Mouse (Mus musculus): ENCODE results near the gene H2-DMb1. TPM values are rescaled to one million over a fixed set of nuclear protein-coding genes. Genes with fewer than 3 reads are reported as not detected.

Gene H2-DMb1
- total RNA-seq, 2 experiments from 2014 or later = 105 to 132 TPM

- ATAC-seq (ENCODE audit: poor library complexity, severe bottlenecking) = no peak
Observed at GRCm38 (mm10) chr17:34207866-34208265, 55.0 kb downstream of the H2-DMb1 start.

DNA sequence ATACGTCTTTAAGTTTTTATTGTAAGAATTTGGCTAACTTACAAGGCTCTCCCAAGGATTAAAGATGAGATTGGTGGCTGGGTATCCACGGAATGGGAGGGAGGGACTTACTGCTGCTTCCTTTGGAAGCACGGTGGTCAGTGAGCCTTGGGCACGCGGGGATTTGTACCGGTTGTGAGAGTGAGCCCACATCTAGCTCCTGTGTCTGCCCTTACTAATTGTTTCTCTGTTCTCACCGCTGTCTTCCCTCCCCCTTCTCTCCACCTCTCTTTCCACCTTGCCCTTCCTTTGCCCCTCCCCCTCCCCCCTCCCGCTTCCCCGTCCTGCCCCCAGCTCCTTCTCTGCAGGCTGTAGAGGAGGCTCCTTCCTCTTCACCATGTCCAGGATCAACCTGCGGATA is 55.5 kb downstream of the H2-DMb1 start:
- no peak for ATAC-seq (ENCODE audit: poor library complexity, severe bottlenecking)

GRCm38 (mm10) chr17:34209680-34210079 is 56.8 kb downstream of the H2-DMb1 start:
- no peak for ATAC-seq (ENCODE audit: poor library complexity, severe bottlenecking)

Other genes with a start within 250 kb of the H2-DMb1 start
Only the 30 nearest of the 32 such genes appear.
- gene Daxx, start 243.7 kb upstream of the H2-DMb1 start, total RNA-seq (2015) = 42.1 and 49.7 TPM in 2 replicates
- 39.3 and 63.3 TPM in 2 replicates for gene Daxx, start 243.7 kb upstream of the H2-DMb1 start, total RNA-seq (2017)
- gene Tapbp, start 237.2 kb upstream of the H2-DMb1 start, total RNA-seq (2015) = 99.7 and 105 TPM in 2 replicates
- gene Tapbp, start 237.2 kb upstream of the H2-DMb1 start, total RNA-seq (2017) = 88.9 and 93.3 TPM in 2 replicates
- 13.7 and 14.0 TPM in 2 replicates for gene Zbtb22, start 237.2 kb upstream of the H2-DMb1 start, total RNA-seq (2015)
- gene Zbtb22, start 237.2 kb upstream of the H2-DMb1 start, total RNA-seq (2017) = 22.0 and 25.8 TPM in 2 replicates
- gene Rgl2, start 223.5 kb upstream of the H2-DMb1 start, total RNA-seq (2015) = 33.6 and 38.2 TPM in 2 replicates
- gene Rgl2, start 223.5 kb upstream of the H2-DMb1 start, total RNA-seq (2017) = 51.8 and 58.3 TPM in 2 replicates
- 84.1 and 88.3 TPM in 2 replicates for gene Pfdn6, start 212.7 kb upstream of the H2-DMb1 start, total RNA-seq (2015)
- gene Pfdn6, start 212.7 kb upstream of the H2-DMb1 start, total RNA-seq (2017) = 148 and 161 TPM in 2 replicates
- gene Wdr46, start 212.4 kb upstream of the H2-DMb1 start, total RNA-seq (2015) = 12.2 and 12.4 TPM in 2 replicates
- gene Wdr46, start 212.4 kb upstream of the H2-DMb1 start, total RNA-seq (2017) = 21.6 and 23.7 TPM in 2 replicates
- 3.5 and 4.0 TPM in 2 replicates for gene B3galt4, start 201.6 kb upstream of the H2-DMb1 start, total RNA-seq (2015)
- gene B3galt4, start 201.6 kb upstream of the H2-DMb1 start, total RNA-seq (2017) = 4.9 and 5.7 TPM in 2 replicates
- 15.7 and 17.7 TPM in 2 replicates for gene Vps52, start 197.3 kb upstream of the H2-DMb1 start, total RNA-seq (2015)
- gene Vps52, start 197.3 kb upstream of the H2-DMb1 start, total RNA-seq (2017) = 11.6 and 22.8 TPM in 2 replicates
- 2,016 and 2,115 TPM in 2 replicates for gene Rps18, start 197.1 kb upstream of the H2-DMb1 start, total RNA-seq (2015)
- 724 and 801 TPM in 2 replicates for gene Rps18, start 197.1 kb upstream of the H2-DMb1 start, total RNA-seq (2017)
- 868 and 887 TPM in 2 replicates for gene H2-K1, start 152.7 kb upstream of the H2-DMb1 start, total RNA-seq (2015)
- 668 and 686 TPM in 2 replicates for gene H2-K1, start 152.7 kb upstream of the H2-DMb1 start, total RNA-seq (2017)
- 5.3 and 6.7 TPM in 2 replicates for gene Ring1, start 128.4 kb upstream of the H2-DMb1 start, total RNA-seq (2015)
- gene Ring1, start 128.4 kb upstream of the H2-DMb1 start, total RNA-seq (2017) = 7.9 and 9.6 TPM in 2 replicates
- gene H2-Ke6, start 125.0 kb upstream of the H2-DMb1 start, total RNA-seq (2015) = 67.7 and 84.3 TPM in 2 replicates
- 34.6 and 35.5 TPM in 2 replicates for gene H2-Ke6, start 125.0 kb upstream of the H2-DMb1 start, total RNA-seq (2017)
- 5.4 and 6.4 TPM in 2 replicates for gene Slc39a7, start 121.4 kb upstream of the H2-DMb1 start, total RNA-seq (2015)
- gene Slc39a7, start 121.4 kb upstream of the H2-DMb1 start, total RNA-seq (2017) = 72.5 and 83.1 TPM in 2 replicates
- 19.6 and 23.4 TPM in 2 replicates for gene Rxrb, start 121.3 kb upstream of the H2-DMb1 start, total RNA-seq (2015)
- gene Rxrb, start 121.3 kb upstream of the H2-DMb1 start, total RNA-seq (2017) = 23.7 and 27.2 TPM in 2 replicates
- 0.36 and 0.87 TPM in 2 replicates for gene Col11a2, start 113.6 kb upstream of the H2-DMb1 start, total RNA-seq (2015)
- 1.2 and 1.5 TPM in 2 replicates for gene Col11a2, start 113.6 kb upstream of the H2-DMb1 start, total RNA-seq (2017)
- gene H2-Oa, start 60.7 kb upstream of the H2-DMb1 start, total RNA-seq (2015) = 10.0 and 10.8 TPM in 2 replicates
- gene H2-Oa, start 60.7 kb upstream of the H2-DMb1 start, total RNA-seq (2017) = 3.7 and 6.9 TPM in 2 replicates
- 172 and 189 TPM in 2 replicates for gene H2-DMa, start 33.5 kb upstream of the H2-DMb1 start, total RNA-seq (2015)
- gene H2-DMa, start 33.5 kb upstream of the H2-DMb1 start, total RNA-seq (2017) = 145 and 152 TPM in 2 replicates
- gene Brd2, start 30.4 kb upstream of the H2-DMb1 start, total RNA-seq (2015) = 287 and 312 TPM in 2 replicates
- 286 and 353 TPM in 2 replicates for gene Brd2, start 30.4 kb upstream of the H2-DMb1 start, total RNA-seq (2017)
- gene H2-DMb2, start 9.8 kb upstream of the H2-DMb1 start, total RNA-seq (2015) = 8.9 and 9.6 TPM in 2 replicates
- 12.4 and 18.3 TPM in 2 replicates for gene H2-DMb2, start 9.8 kb upstream of the H2-DMb1 start, total RNA-seq (2017)
- 43.4 and 46.2 TPM in 2 replicates for gene Tap1, start 34.5 kb downstream of the H2-DMb1 start, total RNA-seq (2015)
- 96.5 and 101 TPM in 2 replicates for gene Tap1, start 34.5 kb downstream of the H2-DMb1 start, total RNA-seq (2017)
- 142 and 149 TPM in 2 replicates for gene Psmb9, start 34.7 kb downstream of the H2-DMb1 start, total RNA-seq (2015)
- gene Psmb9, start 34.7 kb downstream of the H2-DMb1 start, total RNA-seq (2017) = 78.7 and 125 TPM in 2 replicates
- 230 and 263 TPM in 2 replicates for gene Psmb8, start 44.6 kb downstream of the H2-DMb1 start, total RNA-seq (2015)
- gene Psmb8, start 44.6 kb downstream of the H2-DMb1 start, total RNA-seq (2017) = 339 and 455 TPM in 2 replicates
- 6.4 and 7.1 TPM in 2 replicates for gene Tap2, start 50.5 kb downstream of the H2-DMb1 start, total RNA-seq (2015)
- gene Tap2, start 50.5 kb downstream of the H2-DMb1 start, total RNA-seq (2017) = 34.2 and 35.9 TPM in 2 replicates
- 4.2 and 4.7 TPM in 2 replicates for gene H2-Ob, start 85.8 kb downstream of the H2-DMb1 start, total RNA-seq (2015)
- gene H2-Ob, start 85.8 kb downstream of the H2-DMb1 start, total RNA-seq (2017) = 2.4 and 2.5 TPM in 2 replicates
- 145 and 162 TPM in 2 replicates for gene H2-Ab1, start 104.6 kb downstream of the H2-DMb1 start, total RNA-seq (2015)
- gene H2-Ab1, start 104.6 kb downstream of the H2-DMb1 start, total RNA-seq (2017) = 136 and 181 TPM in 2 replicates
- gene H2-Aa, start 134.8 kb downstream of the H2-DMb1 start, total RNA-seq (2015) = 193 and 213 TPM in 2 replicates
- 91.8 and 109 TPM in 2 replicates for gene H2-Aa, start 134.8 kb downstream of the H2-DMb1 start, total RNA-seq (2017)
- 35.4 and 38.0 TPM in 2 replicates for gene H2-Eb1, start 152.8 kb downstream of the H2-DMb1 start, total RNA-seq (2015)
- 72.9 and 114 TPM in 2 replicates for gene H2-Eb1, start 152.8 kb downstream of the H2-DMb1 start, total RNA-seq (2017)
- 0.07 and 0.25 TPM in 2 replicates for gene H2-Eb2, start 172.6 kb downstream of the H2-DMb1 start, total RNA-seq (2015)
- not detected in 2 replicates for gene H2-Eb2, start 172.6 kb downstream of the H2-DMb1 start, total RNA-seq (2017)
- 0.09 TPM in 1 of 2 replicates, not detected in the other for gene Btnl2, start 201.8 kb downstream of the H2-DMb1 start, total RNA-seq (2015)
- 0.33 TPM in 1 of 2 replicates, not detected in the other for gene Btnl2, start 201.8 kb downstream of the H2-DMb1 start, total RNA-seq (2017)
- not detected in 2 replicates for gene Btnl1, start 224.1 kb downstream of the H2-DMb1 start, total RNA-seq (2015)
- not detected in 2 replicates for gene Btnl1, start 224.1 kb downstream of the H2-DMb1 start, total RNA-seq (2017)

Data from megakaryocyte, adult 5-6 weeks (primary cell).